8 mouse cellular contexts compared by ENCODE assay signal in the genomic region with DNA sequence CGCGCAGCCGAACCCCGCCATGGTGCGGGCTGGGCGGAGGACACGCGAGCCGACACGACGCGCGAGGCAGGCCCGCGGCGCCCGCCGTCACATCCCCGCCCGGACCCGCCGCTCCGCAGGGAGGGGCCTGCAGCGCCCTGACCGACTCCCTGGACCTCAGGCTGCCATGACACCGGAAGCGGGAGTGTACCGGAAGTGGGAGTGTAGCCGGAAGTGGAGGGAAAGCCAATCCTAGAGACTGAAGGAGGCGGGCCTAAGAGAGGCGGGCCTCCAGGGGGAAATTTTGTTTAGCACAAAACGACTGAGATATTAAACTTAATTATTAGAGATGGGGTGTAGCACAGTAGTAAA. TPM values are rescaled to one million over a fixed set of nuclear protein-coding genes. Genes with fewer than 3 reads are reported as not detected.
A peak's percentile ranks its signal among the peaks of the same experiment; 100 is the strongest.
DNase-seq lines count a peak whose midpoint lies in the region; ATAC-seq lines count a peak whose summit lies in the region.

No protein-coding gene starts in this region.

- peak; percentile 90 for DNase-seq in adrenal gland, adult 2 months
- DNase-seq in embryo, embryonic 11 days, result peak; percentile 92
- peak; percentile 84 for DNase-seq in gastrocnemius, postnatal 14 days
- peak; percentile 86 for DNase-seq in induced T-regulatory cell, adult 2 months (ENCODE audit: low read depth)
- peak; percentile 66 to 83 for DNase-seq in left cerebral cortex, adult 8-10 months (ENCODE audit: low spot score in 2 of 2)
- DNase-seq in right cerebral cortex, adult 18-20 months, result peak; percentile 93
- peak; percentile 72 for DNase-seq in urinary bladder, adult 2 months (ENCODE audit: low spot score)

- ATAC-seq in megakaryocyte, adult 5-6 weeks (ENCODE audit: poor library complexity, severe bottlenecking), result peak; percentile 100

- intact Hi-C loops in gastrocnemius, postnatal 14 days (cut with DNase I; ENCODE audit: low total_unique reads), result no loop called here

RNA-seq across cellular contexts. Expression of a gene that starts 21.6 kb away (rescaled TPM):
- under 1 TPM; 0.55 to 0.69 TPM for total RNA-seq in adrenal gland, adult 2 months (2021)
- polyA plus RNA-seq in adrenal gland, adult 2 months (2012; rRNA removed), result 0.15 and 0.16 TPM in 2 replicates
- total RNA-seq in gastrocnemius, postnatal 14 days (2021), result not detected
- under 1 TPM in 2 of 4 experiments, not detected in 2; 0.15 to 0.23 TPM for total RNA-seq in left cerebral cortex, adult 8-10 months (2022)
- 16.4 and 20.1 TPM in 2 replicates for total RNA-seq in megakaryocyte, adult 5-6 weeks (2015)
- 12.1 and 13.4 TPM in 2 replicates for total RNA-seq in megakaryocyte, adult 5-6 weeks (2017)
- 0.34 and 0.41 TPM in 2 replicates for polyA plus RNA-seq in urinary bladder, adult 2 months (2012; rRNA removed)

RNA-seq across cellular contexts. Expression of a gene that starts 23.0 kb away (rescaled TPM):
- not detected for total RNA-seq in adrenal gland, adult 2 months (2021)
- not detected in 2 replicates for polyA plus RNA-seq in adrenal gland, adult 2 months (2012; rRNA removed)
- not detected for total RNA-seq in gastrocnemius, postnatal 14 days (2021)
- not detected for total RNA-seq in left cerebral cortex, adult 8-10 months (2022)
- total RNA-seq in megakaryocyte, adult 5-6 weeks (2015), result 0.57 TPM in 1 of 2 replicates, not detected in the other
- not detected in 2 replicates for total RNA-seq in megakaryocyte, adult 5-6 weeks (2017)
- 0.03 TPM in 1 of 2 replicates, not detected in the other for polyA plus RNA-seq in urinary bladder, adult 2 months (2012; rRNA removed)

RNA-seq across cellular contexts. Expression of a gene that starts 40.3 kb away (rescaled TPM):
- 10 to 100 TPM; 60.6 to 65.4 TPM for total RNA-seq in adrenal gland, adult 2 months (2021)
- polyA plus RNA-seq in adrenal gland, adult 2 months (2012; rRNA removed), result 8.0 and 8.3 TPM in 2 replicates
- 10 to 100 TPM; 10.2 to 10.4 TPM for total RNA-seq in gastrocnemius, postnatal 14 days (2021)
- total RNA-seq in left cerebral cortex, adult 8-10 months (2022), result 100 to 1,000 TPM; 129 to 147 (median 140) TPM
- 43.0 and 50.9 TPM in 2 replicates for total RNA-seq in megakaryocyte, adult 5-6 weeks (2015)
- 48.3 and 55.7 TPM in 2 replicates for total RNA-seq in megakaryocyte, adult 5-6 weeks (2017)
- polyA plus RNA-seq in urinary bladder, adult 2 months (2012; rRNA removed), result 22.2 and 23.2 TPM in 2 replicates

RNA-seq across cellular contexts. Expression of a gene that starts 50.6 kb away (rescaled TPM):
- total RNA-seq in adrenal gland, adult 2 months (2021), result 1 to 10 TPM; 9.5 to 9.6 TPM
- 5.3 and 7.5 TPM in 2 replicates for polyA plus RNA-seq in adrenal gland, adult 2 months (2012; rRNA removed)
- total RNA-seq in gastrocnemius, postnatal 14 days (2021), result under 1 TPM; 0.84 to 0.92 TPM
- total RNA-seq in left cerebral cortex, adult 8-10 months (2022), result 1 to 10 TPM; 2.2 to 3.3 (median 3.0) TPM
- total RNA-seq in megakaryocyte, adult 5-6 weeks (2015), result 5.7 and 5.8 TPM in 2 replicates
- 2.7 and 4.1 TPM in 2 replicates for total RNA-seq in megakaryocyte, adult 5-6 weeks (2017)
- 9.3 and 12.0 TPM in 2 replicates for polyA plus RNA-seq in urinary bladder, adult 2 months (2012; rRNA removed)

RNA-seq across cellular contexts. Expression of a gene that starts 53.1 kb away (rescaled TPM):
- total RNA-seq in adrenal gland, adult 2 months (2021), result not detected
- not detected in 2 replicates for polyA plus RNA-seq in adrenal gland, adult 2 months (2012; rRNA removed)
- total RNA-seq in gastrocnemius, postnatal 14 days (2021), result not detected
- total RNA-seq in left cerebral cortex, adult 8-10 months (2022), result not detected
- not detected in 2 replicates for total RNA-seq in megakaryocyte, adult 5-6 weeks (2015)
- not detected in 2 replicates for total RNA-seq in megakaryocyte, adult 5-6 weeks (2017)
- polyA plus RNA-seq in urinary bladder, adult 2 months (2012; rRNA removed), result not detected in 2 replicates

Comparison
In these comparisons a context has a peak if more than half of its experiments do, and no peak if none do; other contexts are left out.
1. Peak in every context shown above with its lines: DNase-seq and ATAC-seq.
2. RNA of a gene that starts 21.6 kb away (total RNA-seq): 12.1 to 20.1 TPM in megakaryocyte, adult 5-6 weeks; 0.55 to 0.69 TPM in adrenal gland, adult 2 months, 0.15 to 0.23 TPM in left cerebral cortex, adult 8-10 months and not detected in gastrocnemius, postnatal 14 days; every median in the first group is over 4 times any median in the second.